Mouse (Mus musculus) liver (tissue): ENCODE measurements around the gene Fuz.

Experiments used
- DNase-seq: peaks from one replicate; pipeline ENCODE4 v3.0.0-alpha.2; 2020; ENCODE audit warnings: mixed read lengths

The Fuz gene

GRCm38 (mm10) chr7:44888256-44889105 is 7.4 kb upstream of the Fuz start:
- DNase-seq: no peak

DNA sequence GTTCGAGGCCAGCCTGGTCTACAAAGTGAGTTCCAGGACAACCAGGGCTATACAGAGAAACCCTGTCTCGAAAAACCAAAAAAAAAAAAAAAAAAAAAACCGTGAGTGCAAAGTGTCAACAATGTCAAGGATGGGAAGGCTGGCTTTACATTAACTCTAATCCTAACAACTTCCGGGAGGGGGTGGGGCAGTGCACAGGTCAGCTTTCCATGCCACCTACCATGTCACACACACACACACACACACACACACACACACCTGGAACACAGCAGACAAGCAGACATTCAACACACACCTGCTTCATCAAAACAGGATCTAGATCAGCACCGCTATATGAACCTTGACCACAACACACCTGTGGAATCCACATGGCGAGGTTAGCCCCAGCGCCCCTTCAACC is 5.7 kb upstream of the Fuz start:
- DNase-seq: no peak

DNA sequence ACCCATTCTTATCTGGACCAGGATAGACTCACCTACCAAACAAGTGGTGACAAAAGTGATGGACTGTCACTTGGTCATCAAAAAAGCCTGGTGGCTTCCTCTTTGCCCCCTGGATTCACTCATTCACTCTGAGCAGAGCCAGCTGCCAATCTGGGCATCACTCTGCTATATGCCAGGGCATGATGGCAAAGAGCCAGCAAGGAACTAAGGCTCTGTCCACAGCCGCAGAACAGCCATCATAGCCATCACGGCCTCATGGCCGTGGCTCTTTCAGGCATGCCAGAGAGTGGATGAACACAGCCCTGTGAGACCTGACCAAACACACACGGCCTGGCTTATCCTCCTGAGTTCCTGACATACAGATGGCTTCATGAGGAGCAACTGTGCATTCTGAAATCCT is 5.1 kb upstream of the Fuz start:
- DNase-seq: no peak

- no peak for DNase-seq
These were observed 4.3 kb upstream of the Fuz start for GRCm38 (mm10) chr7:44891611-44892010.

DNA sequence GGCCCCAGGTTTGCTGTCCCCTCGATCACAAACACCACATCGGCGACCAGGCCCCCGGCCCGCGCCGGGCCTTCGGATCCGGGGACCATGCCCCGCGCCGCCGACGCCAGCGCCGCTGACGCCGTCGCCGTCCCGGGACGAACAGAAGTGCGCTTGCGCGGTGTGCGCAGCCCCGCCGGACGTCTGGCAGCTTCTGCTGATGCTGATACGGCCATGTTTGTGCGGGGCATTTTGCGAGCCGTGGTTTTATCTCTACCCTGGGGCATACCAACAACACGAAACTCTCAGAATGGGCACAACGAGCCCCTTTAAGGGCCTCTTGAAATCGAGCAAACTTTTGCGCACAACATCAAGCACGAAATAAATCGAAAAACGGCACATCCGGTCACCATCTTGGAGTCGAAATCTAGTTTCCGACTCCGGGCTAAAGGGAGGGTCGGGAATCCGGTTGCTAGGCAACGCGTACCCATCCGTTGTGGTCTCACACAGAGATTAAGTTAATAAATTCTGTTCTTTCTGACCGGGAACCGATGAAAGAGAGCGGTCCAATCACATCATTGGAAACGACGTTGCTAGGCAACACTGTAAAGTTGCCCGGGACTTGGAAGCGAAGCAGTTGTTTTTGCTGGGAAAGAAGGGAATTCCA is 3.5 kb upstream of the Fuz start, which contains the start of gene Med25:
Gene Med25 (minus strand): TSS at position 437 of the 646 bp plus-strand sequence.
- DNase-seq: peak; percentile 91

GRCm38 (mm10) chr7:44893197-44893596 is 2.7 kb upstream of the Fuz start:
- DNase-seq: no peak

DNA sequence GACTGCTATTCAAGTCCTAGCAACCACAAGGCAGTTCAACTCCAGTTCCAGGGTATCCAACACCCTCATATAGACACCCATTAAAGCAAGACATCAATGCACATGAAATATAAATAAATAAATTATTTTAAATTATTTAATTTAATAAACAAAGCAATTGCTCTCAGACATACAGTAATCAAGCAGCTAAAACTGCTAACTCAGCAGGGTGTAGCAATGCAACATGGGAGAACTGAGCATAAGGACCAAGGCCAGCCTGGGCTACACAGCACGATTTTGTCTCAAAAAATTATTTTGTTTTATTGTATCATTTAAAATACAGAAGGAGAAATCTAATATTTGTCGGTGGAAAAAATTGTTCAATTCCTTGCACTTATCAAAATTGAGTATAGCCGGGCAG is 1.7 kb upstream of the Fuz start:
- no peak for DNase-seq

DNA sequence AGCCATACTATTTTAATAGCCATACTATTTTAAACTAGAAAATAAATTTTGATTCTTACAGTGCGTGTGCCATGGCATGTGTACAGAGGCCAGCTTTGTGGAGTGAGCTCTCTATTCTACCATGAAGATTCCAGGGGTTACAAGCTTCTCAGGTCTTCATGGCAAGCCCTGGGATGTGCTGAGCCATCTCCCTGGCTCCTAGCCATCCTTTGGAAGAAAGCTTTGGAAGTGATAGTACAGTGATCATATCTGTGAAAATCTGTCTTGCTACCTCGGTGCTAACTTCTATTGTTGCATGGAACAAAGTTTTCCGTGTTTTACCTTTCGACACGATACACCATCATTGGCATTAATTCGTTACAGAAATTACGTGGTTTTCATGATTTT is 680 bp upstream of the Fuz start:
- no peak for DNase-seq

DNA sequence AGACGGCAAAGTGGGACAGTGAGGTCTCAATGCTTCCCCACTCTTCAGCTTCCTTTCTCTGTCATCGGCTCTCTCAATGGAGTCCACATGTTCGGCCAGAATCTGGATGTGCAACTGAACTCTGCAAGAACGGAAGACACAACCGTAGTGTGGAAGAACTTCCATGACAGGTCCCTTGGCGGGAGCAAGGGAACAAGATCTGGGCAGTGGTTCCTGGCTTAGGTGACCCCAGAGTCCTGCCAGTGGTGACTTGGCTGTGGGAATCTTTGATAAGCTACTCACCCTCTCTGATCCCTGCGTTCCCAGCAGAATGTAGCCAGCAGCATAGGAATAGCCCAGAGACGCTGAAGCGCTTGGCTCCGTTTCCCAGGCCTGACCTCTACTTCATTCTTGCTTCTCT is 620 bp downstream of the Fuz start:
- DNase-seq: no peak

GRCm38 (mm10) chr7:44898607-44899006 is 2.7 kb downstream of the Fuz start:
- DNase-seq: peak; percentile 79

- no peak for DNase-seq
These were observed 4.8 kb downstream of the Fuz start for GRCm38 (mm10) chr7:44900632-44901031.

GRCm38 (mm10) chr7:44901230-44901722 is 5.4 kb downstream of the Fuz start:
- DNase-seq: peak; percentile 83

DNA sequence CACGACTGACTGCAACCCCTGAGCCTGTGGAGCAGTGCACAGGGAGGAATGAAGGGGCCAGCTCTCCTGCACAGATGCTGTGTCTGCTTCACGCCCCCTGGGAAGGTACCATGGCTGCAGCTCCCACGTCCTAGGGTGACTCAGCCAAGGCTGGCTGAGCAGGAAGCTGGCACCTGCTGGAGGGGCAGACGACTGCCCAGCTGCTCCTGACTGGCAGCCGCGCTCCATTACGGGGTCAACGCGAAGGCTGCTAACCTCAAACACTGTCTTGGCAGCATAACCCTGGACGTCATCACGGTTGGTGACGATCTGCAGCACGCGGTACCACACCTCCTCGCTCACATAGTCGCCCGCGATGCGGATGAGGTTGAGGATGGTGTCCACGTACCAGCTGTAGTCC is 9.6 kb downstream of the Fuz start:
- DNase-seq: no peak

GRCm38 (mm10) chr7:44908706-44909476 is 13.0 kb downstream of the Fuz start:
- no peak for DNase-seq

- no peak for DNase-seq
These were observed 18.5 kb downstream of the Fuz start for GRCm38 (mm10) chr7:44914396-44914795.

DNA sequence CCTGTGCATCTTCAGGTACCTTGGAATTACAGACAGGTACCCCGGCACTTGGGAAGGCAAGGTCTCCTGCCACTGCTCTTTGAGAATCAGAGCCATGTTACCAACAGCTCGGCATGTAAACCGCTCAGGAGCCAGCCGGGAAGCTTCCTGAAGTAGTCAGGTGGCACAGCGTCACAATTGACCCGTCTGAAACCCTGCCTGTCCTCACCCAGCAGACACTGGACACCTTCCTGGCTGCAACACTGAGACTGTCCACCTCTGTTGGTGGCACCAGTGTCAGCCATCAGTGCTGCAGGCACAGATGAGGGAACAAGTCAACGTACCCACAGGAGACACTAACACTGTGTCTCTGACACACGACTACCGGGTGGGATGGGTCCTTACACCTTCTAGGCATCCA is 19.4 kb downstream of the Fuz start:
- DNase-seq: no peak

- no peak for DNase-seq
These were observed 20.3 kb downstream of the Fuz start for GRCm38 (mm10) chr7:44916191-44916590.

- DNase-seq: no peak
These were observed 21.0 kb downstream of the Fuz start for GRCm38 (mm10) chr7:44916881-44917280.

DNA sequence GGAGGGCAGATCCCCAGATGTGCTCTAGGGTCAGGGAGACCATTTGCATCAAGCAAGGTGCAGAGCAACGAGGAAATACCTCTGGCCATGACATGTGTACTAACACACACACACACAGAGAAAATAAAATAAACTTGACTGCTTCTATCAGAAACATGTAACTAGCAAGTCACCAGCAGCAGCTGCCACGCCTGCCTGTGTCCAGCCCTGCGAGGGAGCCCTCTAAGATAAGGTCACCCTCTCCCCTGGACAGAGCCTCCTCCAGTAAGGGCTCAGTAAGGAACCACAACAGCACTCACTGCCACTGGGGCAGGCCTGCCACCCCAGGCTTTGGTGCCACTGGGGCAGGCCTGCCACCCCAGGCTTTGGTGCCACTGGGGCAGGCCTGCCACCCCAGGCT is 22.3 kb downstream of the Fuz start:
- peak; percentile 66 for DNase-seq

DNA sequence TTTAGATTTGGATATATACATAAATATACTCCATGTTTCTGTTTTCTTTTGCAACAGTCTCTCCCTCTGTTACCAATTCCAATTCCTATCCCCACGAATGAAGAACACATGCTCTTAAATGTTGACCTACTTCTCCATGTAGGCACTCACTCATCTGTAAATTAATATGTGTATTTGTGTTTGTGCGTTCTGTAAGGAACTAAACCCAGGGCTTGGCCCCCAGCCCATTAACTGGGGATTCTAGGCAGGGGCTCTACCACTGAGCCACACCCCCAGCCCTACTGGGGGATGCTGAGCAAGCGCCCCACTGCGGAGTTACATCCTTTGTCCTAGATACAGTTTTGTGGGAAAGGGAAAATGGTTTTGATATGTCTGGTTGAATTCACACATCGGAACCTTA is 23.2 kb downstream of the Fuz start:
- no peak for DNase-seq

GRCm38 (mm10) chr7:44922530-44922929 is 26.7 kb downstream of the Fuz start:
- DNase-seq: peak; percentile 67

DNA sequence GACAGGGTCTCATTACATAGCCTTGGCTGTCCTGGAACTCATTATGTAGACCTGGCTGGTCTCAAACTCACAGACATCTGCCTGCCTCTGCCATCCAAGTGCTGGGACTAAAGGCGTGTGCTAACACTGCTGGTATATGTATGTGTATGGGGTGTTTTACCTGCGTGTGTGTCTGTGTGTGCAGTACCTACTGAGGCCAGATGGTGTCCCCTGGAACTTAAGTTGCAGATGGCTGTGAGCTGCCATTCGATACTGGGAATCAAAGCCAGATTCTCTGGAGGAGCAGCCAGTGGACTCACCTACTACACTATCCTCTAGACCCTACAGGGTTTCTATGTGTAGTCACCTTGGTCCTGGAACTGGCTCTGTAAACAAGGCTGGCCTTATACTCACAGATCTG is 29.6 kb downstream of the Fuz start:
- peak; percentile 39 for DNase-seq

GRCm38 (mm10) chr7:44928570-44928969 is 32.7 kb downstream of the Fuz start:
- DNase-seq: peak; percentile 48
